Mouse (Mus musculus): ENCODE data around the gene Mapkap1.

Mapkap1 gene

DNA sequence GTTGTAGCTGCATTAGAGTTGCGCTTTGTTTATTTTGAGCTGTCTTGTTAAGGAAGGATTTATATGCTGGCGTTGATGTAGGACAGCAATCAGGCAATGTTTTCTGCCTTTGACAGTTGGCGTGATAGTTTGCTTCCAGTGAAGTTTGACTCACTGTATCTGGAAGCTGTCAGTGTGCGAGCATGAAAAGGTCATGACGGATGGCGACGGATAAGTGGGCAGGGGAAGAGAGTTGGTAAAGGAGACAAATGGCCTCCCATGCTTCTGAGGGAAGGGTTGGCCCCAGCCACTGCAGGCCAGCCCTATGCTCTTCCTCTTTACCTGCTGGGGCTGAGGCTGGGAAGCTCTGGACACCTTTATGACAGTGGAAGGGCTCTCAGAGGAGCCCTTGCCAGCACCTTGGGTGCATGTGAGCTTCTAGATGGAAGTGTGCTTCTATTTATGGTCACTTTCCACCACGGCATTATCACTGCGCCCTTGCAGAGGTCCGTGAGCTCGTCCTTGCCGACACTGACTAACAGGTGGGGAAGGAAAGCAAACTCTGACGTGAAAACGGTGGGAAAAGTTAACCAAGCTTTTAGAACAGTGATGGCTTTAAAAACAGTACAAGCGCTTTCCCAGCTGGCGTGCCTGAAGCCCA, 185.3 kb downstream of the Mapkap1 start:
- no peak for DNase-seq (ENCODE audit: low spot score)

GRCm38 (mm10) chr2:34592361-34592960, 185.9 kb downstream of the Mapkap1 start:
- DNase-seq (ENCODE audit: low spot score), result no peak

- no peak for DNase-seq (ENCODE audit: low spot score)
Measured at GRCm38 (mm10) chr2:34594001-34594400, 187.4 kb downstream of the Mapkap1 start.

DNA sequence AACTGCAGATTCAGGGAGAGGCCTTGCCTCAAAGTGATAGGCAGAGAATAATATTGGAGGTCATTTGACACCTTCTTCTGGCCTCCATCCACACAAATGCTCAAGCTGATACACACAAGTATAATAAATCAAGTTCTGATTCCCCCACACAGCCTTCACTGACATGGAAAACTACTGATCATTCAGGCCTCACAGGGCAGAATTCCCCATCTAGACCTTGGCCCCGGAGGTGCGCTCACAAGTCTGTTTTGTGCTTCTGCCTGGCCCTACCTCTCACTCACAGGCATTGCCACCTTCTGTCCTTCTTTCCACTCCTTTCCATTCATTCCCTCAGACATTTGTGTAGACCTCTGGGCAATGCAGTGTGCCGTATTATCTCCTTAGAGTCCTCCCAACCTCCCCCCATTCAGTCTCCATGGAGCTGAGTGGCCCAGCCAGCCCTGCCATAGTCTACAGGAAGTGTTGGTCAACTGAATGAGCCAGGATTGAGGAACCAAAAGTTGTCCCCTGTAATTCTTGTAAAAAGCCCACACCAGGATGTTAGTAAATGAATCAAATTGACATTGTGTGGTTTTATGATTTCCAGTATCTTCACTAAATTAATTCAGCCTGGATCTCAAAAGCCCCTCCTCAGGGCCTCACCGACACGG, 193.2 kb downstream of the Mapkap1 start:
- no peak for DNase-seq (ENCODE audit: low spot score)

DNA sequence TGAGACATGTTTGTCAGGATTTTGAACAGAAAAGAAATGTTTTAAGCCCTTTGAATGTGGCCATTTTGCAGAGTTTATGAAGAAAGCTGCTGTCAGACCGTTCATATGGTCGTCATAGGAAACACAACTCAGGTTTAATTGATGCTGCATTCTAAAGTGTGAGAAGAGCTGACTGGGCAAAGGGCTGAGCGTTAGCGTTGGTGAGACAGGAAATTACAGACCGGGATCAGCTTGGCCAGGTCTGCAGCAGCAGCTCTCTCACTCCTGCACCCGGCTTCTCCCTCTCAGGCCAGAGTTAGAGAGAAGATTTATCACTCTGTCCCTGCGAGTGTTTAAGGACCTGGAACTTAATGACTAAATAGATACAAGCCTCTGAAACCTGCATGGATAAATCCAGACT, 194.2 kb downstream of the Mapkap1 start:
- no peak for DNase-seq (ENCODE audit: low spot score)

DNA sequence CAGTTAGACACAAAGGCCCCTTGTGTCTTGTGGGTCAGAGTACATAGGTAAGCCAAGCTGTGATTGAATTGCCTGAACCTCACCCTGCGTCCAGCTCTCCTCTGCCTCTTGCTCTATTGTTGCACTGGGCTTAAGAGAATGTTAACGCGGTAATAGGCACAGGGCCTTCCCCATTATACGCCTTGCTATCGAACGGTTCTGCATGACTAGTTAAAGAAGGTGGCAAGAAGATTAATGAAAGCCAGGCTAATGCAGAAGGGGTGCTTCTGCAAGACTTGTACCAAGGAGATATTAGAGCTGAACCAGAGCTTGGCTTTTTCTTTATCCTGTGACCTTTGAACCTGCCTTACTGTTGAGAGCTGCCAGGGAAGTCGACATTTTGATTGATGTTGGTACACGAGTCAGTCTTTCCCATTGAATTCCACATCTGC, 195.6 kb downstream of the Mapkap1 start:
- DNase-seq (ENCODE audit: low spot score), result no peak

DNA sequence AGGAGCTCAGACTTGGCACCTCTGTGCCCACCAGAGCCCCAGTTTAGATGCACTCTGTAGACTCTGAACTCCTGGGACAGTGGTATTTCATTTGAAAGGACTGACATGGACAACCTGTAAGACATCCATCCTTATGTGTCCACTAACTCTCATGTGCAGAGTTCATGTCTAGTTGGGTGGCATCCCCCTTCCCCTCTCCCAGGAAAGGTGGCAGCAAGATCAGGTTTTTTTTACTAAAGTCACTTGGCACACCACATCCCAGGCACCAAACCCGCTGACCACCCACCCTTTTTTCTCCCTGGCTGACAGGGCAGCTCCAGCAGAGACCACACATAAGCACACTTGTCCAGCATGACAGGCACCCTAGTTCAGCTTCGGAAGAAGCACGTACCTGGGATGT, 196.3 kb downstream of the Mapkap1 start:
- no peak for DNase-seq (ENCODE audit: low spot score)

GRCm38 (mm10) chr2:34603653-34604214, 197.2 kb downstream of the Mapkap1 start:
- no peak for DNase-seq (ENCODE audit: low spot score)

DNA sequence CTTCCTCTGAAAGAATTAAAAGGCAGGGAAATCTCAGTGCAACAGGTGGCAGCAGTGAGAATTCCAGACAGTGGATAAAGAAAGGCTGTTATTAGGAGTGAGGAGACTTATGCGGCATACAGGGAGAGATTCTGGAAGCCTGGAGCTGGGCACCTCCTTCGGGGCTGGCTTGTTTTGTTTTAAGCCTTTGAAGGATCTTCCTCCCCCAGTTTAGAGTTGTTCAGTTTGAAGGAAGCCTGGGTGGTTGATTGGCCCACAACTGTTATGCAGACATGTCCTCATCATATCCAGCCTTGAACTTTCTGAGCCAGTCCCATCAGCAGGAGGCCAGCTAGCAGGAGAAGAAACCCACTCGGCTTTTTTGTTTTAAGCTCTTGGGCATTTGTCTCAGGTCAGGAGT, 198.5 kb downstream of the Mapkap1 start:
- DNase-seq (ENCODE audit: low spot score), result no peak

DNA sequence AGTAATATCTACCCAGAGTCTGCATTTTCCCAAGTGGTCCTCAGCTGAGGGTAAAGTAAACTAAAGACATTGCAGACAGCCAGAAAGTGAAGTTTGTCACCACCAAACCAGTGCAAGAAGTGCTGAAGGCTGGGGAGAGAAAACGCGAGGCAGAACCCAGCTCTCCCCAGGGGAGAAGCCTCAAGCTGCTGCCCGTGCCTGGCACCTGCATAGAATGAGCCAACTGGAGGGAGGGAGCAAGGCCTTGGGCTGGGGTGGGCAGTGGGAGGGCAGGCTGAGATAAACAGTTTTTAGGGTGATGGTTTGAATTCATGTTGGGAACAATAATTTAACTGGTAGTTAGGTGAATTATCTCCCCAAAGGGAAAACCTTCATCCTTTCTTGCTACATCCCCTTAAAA, 202.3 kb downstream of the Mapkap1 start:
- DNase-seq (ENCODE audit: low spot score), result no peak

GRCm38 (mm10) chr2:34609516-34609915, 202.9 kb downstream of the Mapkap1 start:
- no peak for DNase-seq (ENCODE audit: low spot score)

GRCm38 (mm10) chr2:34620778-34621415, 214.3 kb downstream of the Mapkap1 start:
- DNase-seq (ENCODE audit: low spot score), result no peak

DNA sequence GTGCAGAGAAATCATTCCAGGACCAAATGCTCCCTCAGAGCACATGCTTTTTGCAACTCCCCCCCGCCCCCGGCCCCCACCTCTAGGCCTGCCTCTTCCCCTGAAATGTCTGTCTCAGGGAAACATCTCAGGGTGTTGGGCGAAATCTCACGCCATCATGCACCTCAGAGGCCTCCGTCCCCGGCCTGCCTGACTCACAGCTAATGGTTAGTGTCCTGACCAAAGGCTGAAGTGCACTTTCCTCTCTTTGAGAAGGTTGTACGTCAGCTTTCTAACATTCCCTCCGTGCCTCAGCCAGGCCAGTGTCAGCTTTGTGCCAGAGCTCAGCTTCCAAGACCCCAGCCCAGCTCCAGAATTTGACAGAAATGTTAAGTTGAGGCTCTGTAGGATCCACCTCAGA, 214.9 kb downstream of the Mapkap1 start:
- DNase-seq (ENCODE audit: low spot score), result no peak

DNA sequence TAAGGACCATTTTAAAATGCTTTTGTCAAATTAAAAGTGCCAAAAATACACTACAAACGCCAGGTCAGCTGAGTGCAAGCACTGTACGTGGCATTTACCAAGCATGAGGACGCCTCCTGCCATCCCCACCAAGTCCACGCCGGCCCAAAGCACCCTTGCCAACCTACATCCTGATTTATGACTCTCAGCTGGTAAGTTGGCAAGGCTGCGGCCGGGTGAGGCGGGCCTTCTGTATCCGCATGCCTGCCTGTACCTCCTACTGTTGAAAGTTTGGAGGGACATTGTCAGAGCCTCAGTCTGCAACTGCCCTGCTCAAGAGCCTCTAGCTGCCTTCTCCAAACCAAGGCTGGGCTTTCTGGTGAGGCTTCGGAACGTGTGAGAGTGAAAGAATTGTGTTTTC, 215.9 kb downstream of the Mapkap1 start:
- DNase-seq (ENCODE audit: low spot score), result no peak

DNA sequence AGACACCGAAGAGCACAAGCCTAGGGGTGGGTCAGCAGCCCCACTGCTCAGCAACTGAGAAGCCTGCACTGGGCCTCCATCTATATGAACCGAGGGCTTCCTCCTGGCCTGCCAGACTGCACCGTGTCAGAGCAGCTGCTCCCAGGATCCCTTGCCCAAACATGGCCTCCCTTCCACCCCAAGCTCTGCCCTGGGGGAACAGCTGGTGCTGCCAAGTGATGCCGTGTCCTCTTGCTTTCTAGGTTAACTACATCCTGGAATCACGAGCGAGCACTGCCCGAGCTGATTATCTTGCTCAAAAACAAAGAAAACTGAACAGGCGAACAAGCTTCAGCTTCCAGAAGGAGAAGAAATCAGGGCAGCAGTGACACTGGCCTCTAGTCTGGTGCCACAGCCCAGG, 216.6 kb downstream of the Mapkap1 start:
- no peak for DNase-seq (ENCODE audit: low spot score)

GRCm38 (mm10) chr2:34624076-34624475, 217.5 kb downstream of the Mapkap1 start:
- no peak for DNase-seq (ENCODE audit: low spot score)

DNA sequence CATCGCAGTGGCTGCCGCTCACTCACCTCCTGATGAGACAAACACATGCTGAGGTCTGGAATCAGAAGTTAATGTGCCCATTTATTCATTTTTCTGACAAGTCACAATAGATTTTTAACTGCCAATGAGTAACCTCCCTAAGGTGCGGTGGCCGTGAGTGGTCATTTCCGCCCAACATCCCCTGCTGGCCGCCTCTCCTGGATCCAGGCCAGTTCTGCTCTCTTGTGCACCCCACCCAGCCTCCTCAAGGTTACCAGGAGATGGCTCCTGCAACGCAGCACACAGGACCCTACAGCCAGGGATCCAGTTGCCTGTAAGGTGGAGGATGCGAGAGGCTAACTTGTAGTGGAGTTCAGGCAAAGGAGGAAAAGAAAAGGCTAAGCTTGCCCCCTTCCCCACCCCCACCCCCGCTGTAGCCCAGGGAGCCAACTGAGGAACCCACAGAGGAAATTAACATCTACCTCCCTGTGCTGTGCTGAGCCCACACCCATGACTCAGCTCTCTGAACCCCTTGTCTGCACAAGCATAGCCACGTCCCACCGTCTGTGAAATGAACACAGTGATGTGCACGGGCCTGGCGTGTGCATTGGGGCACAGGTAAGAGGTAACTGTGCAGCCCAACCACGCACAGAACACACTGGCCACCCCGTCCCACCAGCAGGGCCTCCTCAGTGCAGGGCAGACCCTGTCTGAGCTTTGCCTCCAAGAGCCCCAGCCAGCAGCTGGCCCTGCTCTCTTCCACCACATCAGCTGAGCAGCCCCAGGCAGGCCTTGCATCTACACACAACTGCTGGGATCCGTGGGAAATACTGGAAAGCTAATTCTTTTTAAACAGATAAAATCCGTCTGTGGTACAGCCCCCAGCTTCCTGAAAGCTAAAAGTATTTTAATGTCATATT, 221.0 kb downstream of the Mapkap1 start:
- no peak for DNase-seq (ENCODE audit: low spot score)

DNA sequence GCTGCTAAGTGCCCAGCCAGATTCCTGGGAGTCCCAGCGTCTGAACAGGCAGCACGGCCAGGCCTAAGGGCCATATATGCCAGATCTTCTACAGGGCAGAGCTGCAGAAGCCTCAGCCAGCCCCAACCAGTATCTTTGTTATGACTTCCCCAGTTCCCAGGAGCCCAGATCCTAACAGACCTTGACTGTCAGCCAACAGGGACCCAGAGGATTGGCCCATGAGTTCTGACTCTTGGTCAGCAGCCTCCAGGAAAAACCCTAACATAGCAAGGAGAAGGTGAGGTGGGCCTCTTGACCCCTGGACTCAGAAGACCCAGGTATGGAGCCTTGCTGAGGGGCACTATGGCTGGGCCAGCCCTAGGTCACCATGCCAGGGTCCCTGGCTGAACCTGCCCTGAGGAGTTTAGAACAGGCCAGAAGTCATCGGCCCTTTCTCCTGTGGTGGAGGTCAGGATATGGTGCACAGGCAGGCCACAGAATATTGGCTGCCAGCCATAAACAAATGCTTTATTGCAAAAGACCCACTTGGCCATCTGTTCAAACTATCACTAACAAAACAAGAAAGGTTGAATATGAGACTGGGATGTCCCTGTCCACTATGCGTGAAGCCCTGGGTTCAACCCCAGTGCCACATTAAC, 222.5 kb downstream of the Mapkap1 start:
- no peak for DNase-seq (ENCODE audit: low spot score)

DNA sequence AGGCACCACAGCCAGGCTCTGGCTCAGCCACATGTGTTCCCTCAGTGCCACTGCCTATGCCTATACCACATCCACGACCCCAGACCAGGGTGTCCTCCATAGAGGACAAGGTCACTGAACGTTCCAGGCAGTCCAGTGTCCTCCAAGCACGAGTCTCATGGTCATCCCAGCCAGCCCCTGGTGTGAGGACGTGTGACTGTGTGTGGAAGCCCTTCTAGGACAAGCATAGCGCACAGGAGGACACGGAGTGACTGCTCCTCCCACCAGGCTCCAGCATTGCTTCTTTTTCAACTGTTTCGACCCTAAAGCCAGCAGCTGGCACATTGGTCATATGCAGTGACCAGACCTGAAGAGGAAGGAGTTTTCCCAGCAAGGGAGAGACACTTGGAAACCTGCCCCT, 223.2 kb downstream of the Mapkap1 start:
- DNase-seq (ENCODE audit: low spot score), result no peak

DNA sequence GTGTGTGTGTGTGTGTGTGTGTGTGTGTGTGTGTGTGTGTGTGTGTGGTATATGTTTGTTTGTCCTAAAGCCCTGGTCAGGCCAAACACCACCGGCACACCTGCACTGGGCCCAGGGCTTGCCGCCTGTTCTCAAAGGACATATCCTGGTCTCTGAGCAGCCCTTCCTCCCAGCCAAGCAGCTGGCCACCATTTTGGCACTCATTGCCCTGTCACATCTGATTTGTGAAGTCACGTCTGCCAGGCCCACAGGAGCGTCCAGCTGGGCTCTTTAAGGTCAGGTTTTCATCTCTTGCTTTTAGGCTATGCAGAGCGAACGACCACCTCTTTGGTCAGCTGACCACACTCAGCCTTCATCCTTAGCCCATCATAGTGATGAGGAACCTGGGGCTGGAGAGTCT, 223.9 kb downstream of the Mapkap1 start:
- no peak for DNase-seq (ENCODE audit: low spot score)

GRCm38 (mm10) chr2:34632051-34632450, 225.5 kb downstream of the Mapkap1 start:
- DNase-seq (ENCODE audit: low spot score), result no peak
